Mouse (Mus musculus): ENCODE data around the gene Rhox3g.
"Not testable (repeated sequence)": the region's sequence is repeated elsewhere in the genome, so short reads cannot be mapped to it uniquely, and the experiment has no call there.

DNA sequence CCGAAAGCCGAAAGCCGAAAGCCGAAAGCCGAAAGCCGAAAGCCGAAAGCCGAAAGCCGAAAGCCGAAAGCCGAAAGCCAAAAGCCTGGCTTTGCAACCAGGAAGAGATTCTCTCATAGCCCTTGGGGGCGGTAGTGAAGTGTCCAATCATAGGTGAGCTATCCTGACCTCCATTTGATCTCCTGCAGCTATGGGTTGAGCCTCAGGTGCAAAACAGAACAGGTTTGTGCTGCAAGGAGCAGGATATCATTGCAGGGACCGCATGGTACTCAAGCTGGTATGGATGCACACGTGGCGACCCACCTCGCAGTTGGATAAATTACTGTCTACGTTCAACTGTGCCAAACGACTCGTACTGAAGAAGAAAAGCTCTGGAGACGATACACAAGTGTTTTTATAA lies 22.8 kb upstream of the Rhox3g start, which contains the start of gene Rhox4g:
- TF ChIP-seq CTCF (IDR thresholded peaks at IDR 0.05; ENCODE audit: low read depth, low read length); EP300 (IDR thresholded peaks at IDR 0.05; ENCODE audit: insufficient read depth, low read depth, low read length); POLR2A (IDR thresholded peaks at IDR 0.05; ENCODE audit: insufficient read depth, low read length): not testable (repeated sequence)

Data from ES-Bruce4 (cell line).